Mouse (Mus musculus) bone marrow, adult 2 months (tissue): ENCODE measurements around the gene Rhbdl1. TPM values are rescaled to one million over a fixed set of nuclear protein-coding genes. Genes with fewer than 3 reads are reported as not detected.

Source experiments
- H3K27ac ChIP-seq: fragments of 200-500 bp; 2 replicates; pipeline ENCODE4 v1.5.1; 2012; ENCODE audit warnings: low read depth, mild to moderate bottlenecking, control low read depth, inconsistent platforms, low read length; ENCODE audit not compliant: control insufficient read depth, poor library complexity, insufficient read depth
- H3K4me1 ChIP-seq: fragments of 200-500 bp; 2 replicates; pipeline ENCODE4 v1.6.1; 2011; ENCODE audit warnings: low read length; ENCODE audit not compliant: control insufficient read depth, insufficient read depth
- H3K4me3 ChIP-seq: fragments of 200-500 bp; replicated peaks from 2 replicates; pipeline ENCODE3; 2011; ENCODE audit warnings: mild to moderate bottlenecking, low read depth, low read length, control low read depth; ENCODE audit not compliant: control insufficient read depth
- CTCF ChIP-seq: fragments of 200-500 bp; IDR thresholded peaks from 2 replicates; pipeline ENCODE4 v1.5.1; 2011; ENCODE audit warnings: low read length, control low read depth; ENCODE audit not compliant: control insufficient read depth, insufficient read depth
- POLR2A ChIP-seq: fragments of 200-500 bp; IDR thresholded peaks from 2 replicates; pipeline ENCODE4 v1.6.1; 2011; ENCODE audit warnings: low read depth, mild to moderate bottlenecking, control low read depth, low read length, borderline replicate concordance; ENCODE audit not compliant: control insufficient read depth
- whole genome bisulfite sequencing: fragments of 180-500 bp; shearing (Covaris S2); methylation state at CpG from one replicate; pipeline ENCODE4 v1.1.7; 2018; 5-methylcytosine and 5-hydroxymethylcytosine counted together
- polyA plus RNA-seq: library from polyadenylated mRNA; stranded (reverse); fragments of >200 nt; gene quantifications from 2 replicates; pipeline ENCODE4 v1.2.4, GENCODE M21; 2011; ENCODE audit warnings: low replicate concordance; ENCODE audit not compliant: missing spikeins, insufficient read depth, insufficient read length

Rhbdl1 gene
- polyA plus RNA-seq, 1 experiment: 10.7 TPM

- 0% methylated on average over 18 of the region's 18 CpGs for WGBS
- H3K4me3 ChIP-seq: peak within 1 kb of the TSS; percentile 89
- 0 out of 2 replicates have a peak within 1 kb of the TSS, but pooled peaks have one; percentile 18 for H3K27ac ChIP-seq
- no peak for TF ChIP-seq CTCF
- TF ChIP-seq POLR2A: no peak
- peaks cover 8% of the 10 kb centered on the region for H3K4me1 ChIP-seq
These were observed 13.6 kb downstream of the Rhbdl1 start, which contains the start of gene Wdr24 for GRCm38 (mm10) chr17:25823452-25823851. TSS of gene Wdr24 (plus strand) at chr17:25823627.

- no peak overlapping the region for H3K27ac ChIP-seq
- no peak overlapping the region for H3K4me3 ChIP-seq
- whole genome bisulfite sequencing: 8% methylated on average over 46 of the region's 46 CpGs
- peaks cover 3% of the 10 kb centered on the region for H3K4me1 ChIP-seq
- no peak for TF ChIP-seq CTCF
- no peak for TF ChIP-seq POLR2A
These were observed 18.0 kb downstream of the Rhbdl1 start for GRCm38 (mm10) chr17:25818851-25819780.

GRCm38 (mm10) chr17:25817662-25818061 lies 19.4 kb downstream of the Rhbdl1 start:
- Histone ChIP-seq H3K4me3 (no peak overlapping the region), H3K27ac (no peak overlapping the region), H3K4me1 (no peaks in the 10 kb centered on the region)
- no peak for TF ChIP-seq POLR2A
- no peak for TF ChIP-seq CTCF
- WGBS: 68% methylated on average over 11 of the region's 11 CpGs

GRCm38 (mm10) chr17:25813471-25813870 lies 23.6 kb downstream of the Rhbdl1 start:
- WGBS: 2% methylated on average over 20 of the region's 20 CpGs
- no peaks in the 10 kb centered on the region for H3K4me1 ChIP-seq
- TF ChIP-seq POLR2A: no peak
- peak; percentile 46; the same call in 1 of the 2 replicates for TF ChIP-seq CTCF
- no peak overlapping the region for H3K4me3 ChIP-seq
- H3K27ac ChIP-seq: no peak overlapping the region

- Histone ChIP-seq H3K27ac (no peak overlapping the region), H3K4me3 (no peak overlapping the region), H3K4me1 (no peaks in the 10 kb centered on the region)
- TF ChIP-seq POLR2A: no peak
- no peak for TF ChIP-seq CTCF
- 63% methylated on average over 4 of the region's 4 CpGs for WGBS
These were observed 26.2 kb downstream of the Rhbdl1 start for GRCm38 (mm10) chr17:25810890-25811289.

- no peak for TF ChIP-seq CTCF
- TF ChIP-seq POLR2A: no peak
- 14% methylated on average over 25 of the region's 25 CpGs for WGBS
- no peaks in the 10 kb centered on the region for H3K4me1 ChIP-seq
- H3K27ac ChIP-seq: no peak overlapping the region
- no peak overlapping the region for H3K4me3 ChIP-seq
These were observed 27.3 kb downstream of the Rhbdl1 start for GRCm38 (mm10) chr17:25809606-25810340.

GRCm38 (mm10) chr17:25808789-25809605 lies 28.1 kb downstream of the Rhbdl1 start, which contains the start of gene Fbxl16:
TSS of gene Fbxl16 (plus strand) at chr17:25809085.
- H3K4me3 ChIP-seq: no peak within 1 kb of the TSS

More at GRCm38 (mm10) chr17:25808789-25809605, 28.1 kb downstream of the Rhbdl1 start, which contains the start of gene Fbxl16:
- Histone ChIP-seq H3K27ac (no peak within 1 kb of the TSS), H3K4me1 (no peaks in the 10 kb centered on the region)
- TF ChIP-seq CTCF (no peak), POLR2A (no peak)
- under 1% methylated on average over 97 of the region's 100 CpGs for WGBS
